In genomic region chr11:120579316-120580107, GRCm38 (mm10) we compare ENCODE assay signal across 8 mouse cellular contexts. TPM values are rescaled to one million over a fixed set of nuclear protein-coding genes. Genes with fewer than 3 reads are reported as not detected.
DNase-seq lines count a peak whose midpoint lies in the region; ATAC-seq and TF ChIP-seq lines count a peak whose summit lies in the region.

No protein-coding gene starts in this region.

- H3K9ac ChIP-seq in embryonic facial prominence, embryonic 13.5 days, result peak overlapping the region; percentile 95
- H3K9ac ChIP-seq in heart, embryonic 11.5 days (ENCODE audit: low read depth, low read length), result 0 out of 2 replicates have a peak overlapping the region, but pooled peaks have one; percentile 36
- H3K9ac ChIP-seq in kidney, embryonic 15.5 days, result peak overlapping the region; percentile 96
- H3K9ac ChIP-seq in liver, postnatal 0 days (replicated peaks), result peak overlapping the region; percentile 90; the same call in 1 of the 2 replicates
- peak overlapping the region; percentile 97 for H3K9ac ChIP-seq in neural tube, embryonic 13.5 days

- peak overlapping the region; percentile 98 for H3K4me2 ChIP-seq in embryonic facial prominence, embryonic 13.5 days
- peak overlapping the region; percentile 96 for H3K4me2 ChIP-seq in heart, embryonic 11.5 days
- H3K4me2 ChIP-seq in kidney, embryonic 15.5 days, result peak overlapping the region; percentile 90
- H3K4me2 ChIP-seq in liver, postnatal 0 days (ENCODE audit: low read depth, low read length), result peak overlapping the region; percentile 90
- peak overlapping the region; percentile 98 for H3K4me2 ChIP-seq in neural tube, embryonic 13.5 days

- peak; percentile 94 for TF ChIP-seq CTCF in liver, postnatal 0 days (IDR thresholded peaks at IDR 0.05; ENCODE audit: low read depth)
- TF ChIP-seq CTCF in thymus, adult 2 months (IDR thresholded peaks at IDR 0.05; ENCODE audit: borderline replicate concordance, control insufficient read depth, extremely low read depth, insufficient read depth, low read length, poor library complexity), result peak; percentile 77; the same call in 1 of the 2 replicates

- no peak for ATAC-seq in embryonic facial prominence, embryonic 13.5 days (ENCODE audit: insufficient number of reproducible peaks, insufficient read depth, low FRiP score, low TSS enrichment, low read depth)
- no peak for ATAC-seq in heart, embryonic 11.5 days (replicated peaks; ENCODE audit: insufficient number of reproducible peaks, low FRiP score, low TSS enrichment)
- peak; percentile 12; the same call in 1 of the 2 replicates for ATAC-seq in kidney, embryonic 15.5 days (replicated peaks; ENCODE audit: low FRiP score)
- no peak for ATAC-seq in liver, postnatal 0 days
- ATAC-seq in neural tube, embryonic 13.5 days (ENCODE audit: low read depth), result no peak

- H3K4me3 ChIP-seq in embryonic facial prominence, embryonic 13.5 days, result peak overlapping the region; percentile 87
- peak overlapping the region; percentile 95 for H3K4me3 ChIP-seq in heart, embryonic 11.5 days (ENCODE audit: low read depth, low read length)
- peak overlapping the region; percentile 95 for H3K4me3 ChIP-seq in kidney, embryonic 15.5 days (replicated peaks)
- H3K4me3 ChIP-seq in liver, postnatal 0 days (ENCODE audit: low read depth, low read length), result peak overlapping the region; percentile 76
- H3K4me3 ChIP-seq in neural tube, embryonic 13.5 days, result peak overlapping the region; percentile 78
- peak overlapping the region; percentile 97 for H3K4me3 ChIP-seq in thymus, adult 2 months (ENCODE audit: control insufficient read depth, insufficient read depth, low read length)

- peaks cover 4% of the 10 kb centered on the region; the same call in 1 of the 2 replicates for H3K9me3 ChIP-seq in embryonic facial prominence, embryonic 13.5 days
- peaks cover 4% of the 10 kb centered on the region; the same call in 1 of the 2 replicates for H3K9me3 ChIP-seq in heart, embryonic 11.5 days (replicated peaks; ENCODE audit: control insufficient read depth, low read length)
- H3K9me3 ChIP-seq in kidney, embryonic 15.5 days (replicated peaks), result no peaks in the 10 kb centered on the region
- H3K9me3 ChIP-seq in liver, postnatal 0 days (ENCODE audit: low read length), result no peaks in the 10 kb centered on the region
- no peaks in the 10 kb centered on the region for H3K9me3 ChIP-seq in neural tube, embryonic 13.5 days

- H3K36me3 ChIP-seq in embryonic facial prominence, embryonic 13.5 days, result peaks cover 50% of the 10 kb centered on the region
- H3K36me3 ChIP-seq in heart, embryonic 11.5 days (ENCODE audit: control insufficient read depth, insufficient read depth, low read length), result peaks cover 30% of the 10 kb centered on the region
- H3K36me3 ChIP-seq in kidney, embryonic 15.5 days, result peaks cover 41% of the 10 kb centered on the region
- H3K36me3 ChIP-seq in liver, postnatal 0 days (replicated peaks; ENCODE audit: insufficient read depth, low read length), result peaks cover 24% of the 10 kb centered on the region
- H3K36me3 ChIP-seq in neural tube, embryonic 13.5 days, result peaks cover 40% of the 10 kb centered on the region
- peaks cover 19% of the 10 kb centered on the region for H3K36me3 ChIP-seq in thymus, adult 2 months (ENCODE audit: control insufficient read depth, insufficient read depth, low read length)

- DNase-seq in CD4-positive helper T cell, adult 2 months (ENCODE audit: low read depth, low spot score), result peak; percentile 80
- DNase-seq in adrenal gland, postnatal 14 days, result peak; percentile 81
- DNase-seq in liver, postnatal 0 days, result peak; percentile 83
- peak; percentile 84 for DNase-seq in thymus, adult 2 months

- no peaks in the 10 kb centered on the region for H3K27me3 ChIP-seq in embryonic facial prominence, embryonic 13.5 days
- H3K27me3 ChIP-seq in heart, embryonic 11.5 days (ENCODE audit: control insufficient read depth, insufficient read depth, low read length), result no peaks in the 10 kb centered on the region
- no peaks in the 10 kb centered on the region for H3K27me3 ChIP-seq in kidney, embryonic 15.5 days
- H3K27me3 ChIP-seq in liver, postnatal 0 days (ENCODE audit: insufficient read depth, low read length), result no peaks in the 10 kb centered on the region
- H3K27me3 ChIP-seq in neural tube, embryonic 13.5 days, result no peaks in the 10 kb centered on the region
- H3K27me3 ChIP-seq in thymus, adult 2 months (ENCODE audit: control insufficient read depth, insufficient read depth, low read length), result no peaks in the 10 kb centered on the region

- 58% methylated on average over 15 of the region's 15 CpGs for WGBS in embryonic facial prominence, embryonic 13.5 days
- WGBS in heart, embryonic 11.5 days (ENCODE audit: insufficient replicate concordance), result 47% methylated on average over 15 of the region's 15 CpGs
- WGBS in kidney, embryonic 15.5 days, result 45% methylated on average over 15 of the region's 15 CpGs
- 50% methylated on average over 15 of the region's 15 CpGs for WGBS in liver, postnatal 0 days (ENCODE audit: insufficient replicate concordance)
- WGBS in neural tube, embryonic 13.5 days, result 72% methylated on average over 15 of the region's 15 CpGs
- WGBS in thymus, adult 2 months, result 69% methylated on average over 15 of the region's 15 CpGs

- H3K4me1 ChIP-seq in embryonic facial prominence, embryonic 13.5 days, result peaks cover 31% of the 10 kb centered on the region
- peaks cover 29% of the 10 kb centered on the region for H3K4me1 ChIP-seq in heart, embryonic 11.5 days (ENCODE audit: control insufficient read depth, insufficient read depth, low read length)
- H3K4me1 ChIP-seq in kidney, embryonic 15.5 days, result peaks cover 51% of the 10 kb centered on the region
- H3K4me1 ChIP-seq in liver, postnatal 0 days (ENCODE audit: insufficient read depth), result peaks cover 43% of the 10 kb centered on the region
- H3K4me1 ChIP-seq in neural tube, embryonic 13.5 days (replicated peaks), result peaks cover 40% of the 10 kb centered on the region
- peaks cover 23% of the 10 kb centered on the region for H3K4me1 ChIP-seq in thymus, adult 2 months (replicated peaks; ENCODE audit: control insufficient read depth, insufficient read depth, low read length)

- H3K27ac ChIP-seq in embryonic facial prominence, embryonic 13.5 days, result peak overlapping the region; percentile 92
- no peak overlapping the region for H3K27ac ChIP-seq in heart, embryonic 11.5 days (ENCODE audit: low read depth, low read length)
- peak overlapping the region; percentile 94 for H3K27ac ChIP-seq in kidney, embryonic 15.5 days
- H3K27ac ChIP-seq in liver, postnatal 0 days (ENCODE audit: low read depth), result peak overlapping the region; percentile 94
- peak overlapping the region; percentile 97; the same call in 1 of the 2 replicates for H3K27ac ChIP-seq in neural tube, embryonic 13.5 days (replicated peaks)
- no peak overlapping the region for H3K27ac ChIP-seq in thymus, adult 2 months (ENCODE audit: control insufficient read depth, insufficient read depth, low read length)

- no peak for TF ChIP-seq POLR2A in thymus, adult 2 months (IDR thresholded peaks at IDR 0.05; ENCODE audit: control insufficient read depth, extremely low read depth, insufficient read depth, low read length, poor library complexity)

- no peak for TF ChIP-seq EP300 in liver, postnatal 0 days (IDR thresholded peaks at IDR 0.05; ENCODE audit: low read depth)

RNA-seq across cellular contexts. Expression of gene Arhgdia, which starts 1.9 kb away (rescaled TPM):
- total RNA-seq in adrenal gland, postnatal 14 days (2021), result 268 and 310 TPM in 2 replicates
- 535 and 580 TPM in 2 replicates for polyA plus RNA-seq in embryonic facial prominence, embryonic 13.5 days (2015; fragmentation: Nextera tagmentation; extraction: Ambion mirVana)
- polyA plus RNA-seq in heart, embryonic 11.5 days (2014; fragmentation: Nextera tagmentation; extraction: Ambion mirVana), result 468 and 477 TPM in 2 replicates
- 588 and 644 TPM in 2 replicates for polyA plus RNA-seq in kidney, embryonic 15.5 days (2015; fragmentation: Nextera tagmentation; extraction: Ambion mirVana)
- 148 and 156 TPM in 2 replicates for polyA plus RNA-seq in liver, postnatal 0 days (2015; fragmentation: Nextera tagmentation; extraction: Ambion mirVana)
- 529 and 543 TPM in 2 replicates for polyA plus RNA-seq in neural tube, embryonic 13.5 days (2015; fragmentation: Nextera tagmentation; extraction: Ambion mirVana)
- 1,184 and 1,219 TPM in 2 replicates for polyA plus RNA-seq in thymus, adult 2 months (2012; rRNA removed)

RNA-seq across cellular contexts. Expression of gene P4hb, which starts 6.5 kb away (rescaled TPM):
- total RNA-seq in adrenal gland, postnatal 14 days (2021), result 449 and 479 TPM in 2 replicates
- polyA plus RNA-seq in embryonic facial prominence, embryonic 13.5 days (2015; fragmentation: Nextera tagmentation; extraction: Ambion mirVana), result 684 and 710 TPM in 2 replicates
- polyA plus RNA-seq in heart, embryonic 11.5 days (2014; fragmentation: Nextera tagmentation; extraction: Ambion mirVana), result 506 and 569 TPM in 2 replicates
- 718 and 736 TPM in 2 replicates for polyA plus RNA-seq in kidney, embryonic 15.5 days (2015; fragmentation: Nextera tagmentation; extraction: Ambion mirVana)
- polyA plus RNA-seq in liver, postnatal 0 days (2015; fragmentation: Nextera tagmentation; extraction: Ambion mirVana), result 683 and 697 TPM in 2 replicates
- 329 and 382 TPM in 2 replicates for polyA plus RNA-seq in neural tube, embryonic 13.5 days (2015; fragmentation: Nextera tagmentation; extraction: Ambion mirVana)
- polyA plus RNA-seq in thymus, adult 2 months (2012; rRNA removed), result 125 and 139 TPM in 2 replicates

RNA-seq across cellular contexts. Expression of gene Alyref, which starts 18.7 kb away (rescaled TPM):
- total RNA-seq in adrenal gland, postnatal 14 days (2021), result 120 and 128 TPM in 2 replicates
- polyA plus RNA-seq in embryonic facial prominence, embryonic 13.5 days (2015; fragmentation: Nextera tagmentation; extraction: Ambion mirVana), result 492 and 529 TPM in 2 replicates
- polyA plus RNA-seq in heart, embryonic 11.5 days (2014; fragmentation: Nextera tagmentation; extraction: Ambion mirVana), result 333 and 334 TPM in 2 replicates
- polyA plus RNA-seq in kidney, embryonic 15.5 days (2015; fragmentation: Nextera tagmentation; extraction: Ambion mirVana), result 494 TPM in 2 replicates
- 162 and 168 TPM in 2 replicates for polyA plus RNA-seq in liver, postnatal 0 days (2015; fragmentation: Nextera tagmentation; extraction: Ambion mirVana)
- 292 and 326 TPM in 2 replicates for polyA plus RNA-seq in neural tube, embryonic 13.5 days (2015; fragmentation: Nextera tagmentation; extraction: Ambion mirVana)
- 60.9 and 74.6 TPM in 2 replicates for polyA plus RNA-seq in thymus, adult 2 months (2012; rRNA removed)

RNA-seq across cellular contexts. Expression of gene Anapc11, which starts 18.7 kb away (rescaled TPM):
- total RNA-seq in adrenal gland, postnatal 14 days (2021), result 68.3 and 69.0 TPM in 2 replicates
- polyA plus RNA-seq in embryonic facial prominence, embryonic 13.5 days (2015; fragmentation: Nextera tagmentation; extraction: Ambion mirVana), result 219 and 222 TPM in 2 replicates
- polyA plus RNA-seq in heart, embryonic 11.5 days (2014; fragmentation: Nextera tagmentation; extraction: Ambion mirVana), result 200 and 201 TPM in 2 replicates
- 193 and 206 TPM in 2 replicates for polyA plus RNA-seq in kidney, embryonic 15.5 days (2015; fragmentation: Nextera tagmentation; extraction: Ambion mirVana)
- polyA plus RNA-seq in liver, postnatal 0 days (2015; fragmentation: Nextera tagmentation; extraction: Ambion mirVana), result 46.1 and 47.5 TPM in 2 replicates
- 175 and 192 TPM in 2 replicates for polyA plus RNA-seq in neural tube, embryonic 13.5 days (2015; fragmentation: Nextera tagmentation; extraction: Ambion mirVana)
- 127 and 140 TPM in 2 replicates for polyA plus RNA-seq in thymus, adult 2 months (2012; rRNA removed)

RNA-seq across cellular contexts. Expression of gene Ppp1r27, which starts 28.6 kb away (rescaled TPM):
- total RNA-seq in adrenal gland, postnatal 14 days (2021), result 0.48 TPM in 1 of 2 replicates, not detected in the other
- not detected in 2 replicates for polyA plus RNA-seq in embryonic facial prominence, embryonic 13.5 days (2015; fragmentation: Nextera tagmentation; extraction: Ambion mirVana)
- polyA plus RNA-seq in heart, embryonic 11.5 days (2014; fragmentation: Nextera tagmentation; extraction: Ambion mirVana), result not detected in 2 replicates
- polyA plus RNA-seq in kidney, embryonic 15.5 days (2015; fragmentation: Nextera tagmentation; extraction: Ambion mirVana), result 0.49 and 1.4 TPM in 2 replicates
- 0.19 and 1.5 TPM in 2 replicates for polyA plus RNA-seq in liver, postnatal 0 days (2015; fragmentation: Nextera tagmentation; extraction: Ambion mirVana)
- polyA plus RNA-seq in neural tube, embryonic 13.5 days (2015; fragmentation: Nextera tagmentation; extraction: Ambion mirVana), result not detected in 2 replicates
- polyA plus RNA-seq in thymus, adult 2 months (2012; rRNA removed), result 5.0 and 6.4 TPM in 2 replicates

Comparison
In these comparisons a context has a peak if more than half of its experiments do, and no peak if none do; other contexts are left out.
1. H3K27ac ChIP-seq: peak in embryonic facial prominence, embryonic 13.5 days (single experiment), kidney, embryonic 15.5 days (single experiment), liver, postnatal 0 days (single experiment) and neural tube, embryonic 13.5 days (single experiment); none in heart, embryonic 11.5 days (single experiment) and thymus, adult 2 months (single experiment).
2. H3K9ac ChIP-seq: peak in every context shown above with its lines; median percentile 97 in neural tube, embryonic 13.5 days; 96 in kidney, embryonic 15.5 days; 95 in embryonic facial prominence, embryonic 13.5 days; 90 in liver, postnatal 0 days; 36 in heart, embryonic 11.5 days.
3. Peak in every context shown above with its lines, with median percentiles within 50 percentile points of each other: DNase-seq, H3K4me2 ChIP-seq and H3K4me3 ChIP-seq.